Mouse (Mus musculus): ENCODE measurements around the gene 4933421I07Rik. TPM values are rescaled to one million over a fixed set of nuclear protein-coding genes. Genes with fewer than 3 reads are reported as not detected.

The 4933421I07Rik gene
- polyA plus RNA-seq, 1 experiment from 2014 or later, result not detected

Other genes starting within 250 kb of the 4933421I07Rik start
- gene Vmn2r61, start 188.1 kb downstream of the 4933421I07Rik start, polyA plus RNA-seq (2014; fragmentation: Nextera tagmentation; extraction: Ambion mirVana), result not detected in 2 replicates
- 9.1 and 13.7 TPM in 2 replicates for gene Zfp141, start 57.6 kb upstream of the 4933421I07Rik start, polyA plus RNA-seq (2014; fragmentation: Nextera tagmentation; extraction: Ambion mirVana)
- gene Gm21028, start 130.5 kb upstream of the 4933421I07Rik start, polyA plus RNA-seq (2014; fragmentation: Nextera tagmentation; extraction: Ambion mirVana), result not detected in 2 replicates
- 2.0 and 2.5 TPM in 2 replicates for gene Zfp977, start 144.4 kb upstream of the 4933421I07Rik start, polyA plus RNA-seq (2014; fragmentation: Nextera tagmentation; extraction: Ambion mirVana)
- gene Zfp976, start 194.5 kb upstream of the 4933421I07Rik start, polyA plus RNA-seq (2014; fragmentation: Nextera tagmentation; extraction: Ambion mirVana), result 3.7 and 5.4 TPM in 2 replicates
- 9.2 and 9.7 TPM in 2 replicates for gene Zfp975, start 244.6 kb upstream of the 4933421I07Rik start, polyA plus RNA-seq (2014; fragmentation: Nextera tagmentation; extraction: Ambion mirVana)